Mouse (Mus musculus): ENCODE results near the gene Golga5.

DNA sequence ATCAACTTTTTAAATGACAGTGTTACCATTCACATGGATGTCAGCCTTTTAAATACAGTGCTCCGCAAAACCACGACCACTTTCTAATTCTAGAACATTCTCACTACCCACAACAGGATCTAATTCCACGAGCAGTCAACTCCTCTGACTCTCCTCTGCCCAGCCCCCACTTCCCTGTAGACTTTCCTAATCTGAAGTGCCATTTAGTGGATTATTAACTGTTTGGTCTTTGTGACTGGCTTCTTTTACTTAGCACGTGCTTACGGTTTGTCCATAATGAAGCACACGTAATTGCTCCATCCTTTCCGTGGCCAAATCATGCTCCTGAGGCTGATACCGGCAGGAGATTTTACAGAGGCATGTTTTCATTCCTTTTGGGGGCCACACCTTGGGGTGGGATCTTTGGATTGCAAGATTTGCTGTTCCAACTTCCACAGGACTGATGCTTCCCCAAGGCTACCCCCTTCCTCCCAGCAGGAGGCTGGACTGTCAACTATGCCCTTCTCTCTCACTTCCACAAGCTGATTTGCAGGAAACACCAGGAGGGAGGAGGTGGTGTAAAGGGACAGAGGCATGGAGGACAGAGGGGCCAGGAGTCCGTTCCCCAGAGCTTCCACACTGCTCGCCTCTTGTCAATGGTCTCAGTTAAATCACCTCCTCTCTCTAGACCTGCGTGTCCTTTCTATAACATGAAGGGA is 46.2 kb upstream of the Golga5 start:
- no peak for TF ChIP-seq CTCF (conservative IDR thresholded peaks at IDR 0.05; ENCODE audit: low read length)
- no peak for TF ChIP-seq NANOG (IDR thresholded peaks at IDR 0.05; ENCODE audit: borderline replicate concordance, low read length)
- TF ChIP-seq POU5F1 (IDR thresholded peaks at IDR 0.05; ENCODE audit: borderline replicate concordance, low read length), result no peak
